Mouse (Mus musculus) heart, postnatal 14 days (tissue): ENCODE results near the gene Adgrg3. TPM values are rescaled to one million over a fixed set of nuclear protein-coding genes. Genes with fewer than 3 reads are reported as not detected.
A peak's percentile ranks its signal among the peaks of the same experiment; 100 is the strongest.

ENCODE experiments used
- DNase-seq, 2 experiments: peaks; one replicate each; pipeline ENCODE4 v3.0.0; 2021 to 2022
- intact Hi-C: fragments of 180-260 bp; cut with DNase I; formaldehyde crosslinking; loops from one replicate; pipeline ENCODE4 v1.15.1; 2025
- long read RNA-seq, 2 experiments: library from polyadenylated mRNA; stranded (forward); transcript quantifications; one replicate each; pipeline ENCODE4 v2.0.0; 2021
- total RNA-seq, 2 experiments: library from RNA; stranded (reverse); gene quantifications; 2 replicates each; pipeline ENCODE4 v1.2.3; 2021

Gene Adgrg3
- total RNA-seq, result 1 to 10 TPM; 1.5 TPM
- long read RNA-seq, experiment 1, partial matches to known transcripts, result 1 of 3 reads
- long read RNA-seq, experiment 1, other reads (novel, unspliced or antisense), result 1 of 3 reads
- long read RNA-seq, experiment 2, partial matches to known transcripts, result 2 of 7 reads
- long read RNA-seq, experiment 2, other reads (novel, unspliced or antisense), result 3 of 7 reads

DNA sequence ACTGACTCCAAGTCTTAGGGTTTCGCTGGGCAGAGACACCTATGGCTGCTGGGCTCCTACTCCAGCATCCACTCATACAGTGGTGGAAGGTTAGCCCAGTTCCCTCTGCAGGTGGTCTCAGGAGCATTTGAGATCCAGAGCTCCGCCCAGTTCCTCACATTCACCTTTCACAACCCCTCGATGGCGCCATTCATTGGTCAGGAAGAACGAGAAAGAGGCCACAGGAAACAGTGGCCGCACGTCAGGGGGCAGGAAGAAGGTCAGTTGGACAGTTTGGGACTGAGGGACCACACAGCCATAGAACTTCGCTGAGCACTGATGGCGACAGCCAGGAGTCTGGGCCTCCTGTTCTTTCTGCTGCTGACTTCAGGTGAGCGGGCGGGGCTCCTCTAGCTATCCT lies at the start of gene Adgrg3:
Gene Adgrg3, plus strand, starts transcription at position 242 of the 400 bp plus-strand sequence.
- DNase-seq, result no peak
- intact Hi-C loops, result no loop called here

DNA sequence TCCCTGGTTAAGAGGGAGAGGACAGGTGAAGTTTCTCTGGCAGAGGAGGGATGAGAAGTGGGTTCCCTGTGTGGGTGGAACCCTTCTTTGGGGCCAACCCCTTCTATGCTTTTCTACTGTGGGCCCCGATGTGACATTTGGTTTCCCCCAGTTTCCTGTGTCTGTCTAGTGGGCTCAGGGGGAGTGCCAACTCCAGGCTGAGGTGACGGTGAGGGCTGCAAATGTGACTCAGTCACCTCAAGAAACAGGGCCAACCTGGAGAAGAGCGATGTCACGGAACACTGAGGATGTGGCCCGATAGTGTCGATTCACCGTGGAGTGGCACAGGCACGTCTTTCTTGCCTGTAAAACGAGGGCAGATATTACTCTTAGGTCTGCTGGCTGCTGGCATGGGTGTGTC lies 44.2 kb upstream of the Adgrg3 start:
- no peak for DNase-seq
- intact Hi-C loops, result no loop called here

DNA sequence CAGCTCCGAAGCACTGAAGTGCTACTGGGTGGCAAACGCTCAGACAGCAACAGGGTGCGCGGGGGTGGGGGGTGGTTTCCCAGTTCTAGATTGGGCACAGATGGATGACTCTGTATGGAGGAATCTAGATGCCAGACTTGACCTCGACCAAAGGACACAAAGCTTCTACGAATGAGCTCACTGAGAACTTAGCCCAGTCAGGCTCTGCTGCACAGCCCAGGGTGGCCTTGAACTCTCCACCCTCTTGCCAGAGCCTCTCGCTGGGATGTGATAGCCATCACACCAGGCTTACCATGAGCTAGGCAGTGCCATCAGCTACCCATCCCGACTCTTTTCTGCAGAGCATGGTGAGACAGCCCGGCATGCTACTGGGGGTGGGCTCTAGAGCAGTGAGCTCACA lies 43.7 kb upstream of the Adgrg3 start:
- intact Hi-C loops, result no loop called here
- DNase-seq, result no peak

DNA sequence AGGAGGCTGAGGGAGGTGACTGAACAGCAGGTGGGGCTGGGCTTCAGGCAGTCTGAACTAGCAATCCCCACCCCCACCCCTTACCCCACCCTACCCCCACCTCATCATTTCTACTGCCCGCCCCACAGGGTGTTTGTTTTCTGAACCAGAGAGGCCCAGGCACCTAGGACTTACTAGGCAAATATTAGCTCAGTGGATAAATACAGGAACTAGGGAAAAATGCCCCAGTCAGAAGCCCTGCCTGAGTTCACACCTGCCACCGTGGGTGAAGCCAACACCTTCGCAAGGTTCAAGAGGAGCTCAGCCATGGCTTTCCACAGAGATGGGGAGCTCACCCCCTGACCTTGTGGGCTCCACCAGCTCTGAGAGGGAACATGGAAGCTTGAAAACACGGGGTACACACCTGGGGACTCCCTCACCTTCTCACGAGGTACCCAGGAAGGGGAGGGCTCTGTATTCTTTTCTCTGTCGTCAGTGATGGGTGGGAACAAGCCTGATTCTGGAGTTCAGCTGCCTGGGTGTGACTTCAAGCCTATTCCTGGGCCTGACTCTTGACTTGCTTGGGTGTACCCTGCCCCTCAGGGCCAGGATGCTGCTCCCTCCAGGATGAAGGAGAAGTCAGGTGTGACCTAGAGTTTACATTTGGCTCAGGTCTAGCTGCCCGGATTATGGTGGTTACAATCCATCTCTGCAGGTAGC lies 42.9 kb upstream of the Adgrg3 start, which contains the start of gene Adgrg1:
Gene Adgrg1, plus strand, starts transcription at position 285 of the 699 bp plus-strand sequence.
- no peak for DNase-seq
- intact Hi-C loops, result no loop called here

DNA sequence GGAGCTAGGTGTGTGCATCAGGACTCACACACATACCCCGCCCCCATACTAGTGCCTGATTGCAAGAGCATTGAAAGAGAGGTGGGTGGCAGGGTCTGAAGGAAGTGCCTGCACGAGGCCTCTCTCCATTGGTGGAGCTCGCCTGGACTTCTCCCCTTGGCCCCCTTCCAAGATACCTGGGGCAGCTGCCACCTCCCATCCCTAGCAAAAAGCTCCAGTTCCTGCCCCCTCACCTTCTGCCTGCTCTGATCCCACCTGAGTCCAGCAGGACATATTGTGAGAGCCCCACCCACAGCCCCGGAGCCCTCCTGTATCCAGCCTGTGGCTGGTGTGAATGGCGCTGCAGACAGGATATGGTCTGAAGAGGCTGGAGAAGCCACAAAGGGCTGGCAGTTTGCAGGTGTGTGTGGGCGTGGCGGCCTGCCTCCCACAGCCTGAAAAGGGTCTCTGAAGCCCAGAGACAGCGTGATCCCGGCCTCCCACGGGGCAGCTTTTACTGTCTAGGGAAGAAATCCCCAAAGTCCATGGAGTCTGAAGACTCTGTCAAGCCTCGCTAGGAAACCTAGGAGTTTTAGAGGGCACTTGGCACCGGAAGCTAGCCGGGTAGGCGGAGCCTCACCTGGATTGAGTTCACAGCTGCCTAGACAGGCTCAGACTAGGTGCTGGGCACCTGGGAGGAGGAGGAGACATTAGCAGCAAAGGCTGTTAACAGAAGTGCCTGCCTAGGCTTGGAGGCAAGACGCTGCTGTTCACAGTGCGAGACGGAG lies 40.7 kb upstream of the Adgrg3 start:
- DNase-seq, result no peak
- intact Hi-C loops, result no loop called here

DNA sequence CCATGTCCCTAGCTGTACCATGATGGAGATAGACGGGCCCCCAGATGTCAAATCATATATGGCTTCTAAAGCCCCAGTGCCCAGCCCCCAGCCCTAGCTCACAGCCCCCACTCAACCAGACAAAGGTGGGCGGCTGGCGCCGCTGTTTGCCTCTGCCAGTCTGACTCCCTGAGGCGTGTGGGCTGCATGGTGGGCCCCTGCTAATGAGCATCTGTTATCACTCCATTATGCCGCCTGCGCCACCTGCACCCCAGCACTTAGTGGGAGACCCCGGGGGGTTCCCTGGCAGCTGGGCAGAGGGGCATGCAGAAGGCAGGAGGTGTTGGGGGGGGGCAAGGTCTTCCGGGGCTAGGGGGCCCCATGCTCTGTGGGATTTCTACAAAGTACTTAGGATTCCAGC lies 39.4 kb upstream of the Adgrg3 start:
- intact Hi-C loops, result no loop called here

DNA sequence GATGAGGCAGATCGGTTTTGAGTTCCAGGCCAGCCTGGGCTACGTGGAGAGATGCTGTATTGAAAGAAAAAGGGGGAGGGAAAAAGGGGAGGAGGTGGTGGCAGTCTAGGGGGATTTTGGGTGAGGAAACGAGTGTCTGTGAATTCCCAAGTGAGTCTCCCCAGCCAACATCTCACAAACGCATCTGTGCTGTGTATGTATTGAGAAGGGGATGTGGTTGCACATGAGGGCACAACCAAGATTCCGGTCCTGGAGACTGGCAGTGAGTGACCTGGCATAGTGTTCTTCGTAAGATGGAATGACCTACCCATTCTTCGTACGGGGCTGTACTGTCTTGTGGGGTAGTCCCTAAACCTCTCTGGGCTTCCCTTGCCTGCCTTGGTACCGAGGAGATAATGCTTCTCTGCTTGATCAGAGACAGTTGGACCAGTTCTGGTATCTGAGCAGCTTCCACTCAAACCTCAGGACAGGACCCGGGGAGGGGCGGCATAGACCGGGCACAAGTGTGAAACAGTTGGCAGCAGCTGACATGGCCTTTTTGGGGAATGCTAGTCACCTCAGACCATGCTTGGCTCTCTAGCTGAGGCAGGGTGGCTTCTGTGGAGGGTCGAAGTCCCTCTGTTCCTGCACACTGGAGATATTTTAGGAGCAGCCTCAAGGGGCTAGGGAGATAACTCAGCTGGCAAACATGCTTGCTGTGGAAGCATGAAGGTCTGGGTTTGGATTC lies 38.7 kb upstream of the Adgrg3 start:
- intact Hi-C loops, result no loop called here
- no peak for DNase-seq

More for the DNA sequence above, 39.4 kb upstream of the Adgrg3 start:
- DNase-seq, result no peak

DNA sequence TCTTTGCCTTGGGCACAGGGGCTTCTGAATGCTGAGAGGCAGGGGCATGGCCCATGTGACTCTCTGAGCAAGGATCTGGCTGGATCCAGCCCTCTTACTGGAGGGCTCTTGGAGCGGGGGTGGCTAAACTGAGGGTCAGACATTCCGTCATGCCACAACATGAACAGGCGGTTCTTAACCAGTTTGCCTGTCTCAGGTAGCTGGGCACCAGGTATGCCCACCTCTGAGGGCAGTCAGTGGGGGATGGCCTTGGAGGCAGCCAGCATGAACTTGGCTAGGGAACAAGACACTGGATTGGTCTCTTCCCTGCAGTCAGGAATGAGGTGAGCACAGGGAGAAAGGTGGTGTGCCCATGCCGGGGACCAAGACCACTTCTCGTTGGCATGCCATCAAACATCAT lies 37.3 kb upstream of the Adgrg3 start:
- no peak for DNase-seq
- intact Hi-C loops, result no loop called here

DNA sequence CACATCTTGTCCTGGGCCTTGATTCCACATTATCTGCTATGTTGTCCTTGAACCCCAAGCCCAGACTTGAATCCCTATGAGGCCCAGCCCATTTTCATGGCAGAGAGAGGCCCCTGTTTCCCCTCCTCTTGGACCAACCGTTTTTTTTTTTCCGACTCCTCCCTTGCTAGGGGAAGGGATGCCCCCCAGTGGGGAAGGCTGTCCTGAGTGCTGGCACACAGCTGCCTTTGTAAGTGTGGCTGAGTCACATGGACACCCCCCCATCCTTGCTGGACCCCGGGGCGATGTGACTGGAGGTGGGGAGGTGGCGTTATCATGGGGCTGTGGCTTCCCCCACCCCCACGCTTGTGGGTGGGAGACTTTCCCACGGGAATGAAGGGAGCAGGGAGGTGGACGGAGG lies 36.5 kb upstream of the Adgrg3 start:
- intact Hi-C loops, result no loop called here
- no peak for DNase-seq

DNA sequence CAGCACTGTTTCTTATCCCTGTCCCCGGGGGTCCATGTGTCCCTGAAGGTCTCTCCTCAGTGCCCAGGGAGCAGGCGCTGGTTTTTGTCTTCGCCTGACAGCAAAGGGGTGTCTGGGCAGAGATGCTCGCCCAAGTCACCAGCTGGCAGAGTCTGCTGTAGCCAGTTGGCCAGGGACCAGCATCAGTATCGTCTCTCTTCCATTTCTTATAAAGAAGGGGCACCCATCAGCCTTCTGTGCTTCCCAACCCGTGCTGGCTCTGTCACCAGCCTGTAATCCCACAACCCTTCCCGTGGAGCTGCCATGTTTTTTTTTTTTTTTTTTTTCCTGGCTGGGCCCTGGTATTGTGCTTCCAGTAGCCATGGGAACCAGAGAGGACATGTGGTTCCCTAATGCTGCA lies 35.6 kb upstream of the Adgrg3 start:
- intact Hi-C loops, result no loop called here
- DNase-seq, result no peak

DNA sequence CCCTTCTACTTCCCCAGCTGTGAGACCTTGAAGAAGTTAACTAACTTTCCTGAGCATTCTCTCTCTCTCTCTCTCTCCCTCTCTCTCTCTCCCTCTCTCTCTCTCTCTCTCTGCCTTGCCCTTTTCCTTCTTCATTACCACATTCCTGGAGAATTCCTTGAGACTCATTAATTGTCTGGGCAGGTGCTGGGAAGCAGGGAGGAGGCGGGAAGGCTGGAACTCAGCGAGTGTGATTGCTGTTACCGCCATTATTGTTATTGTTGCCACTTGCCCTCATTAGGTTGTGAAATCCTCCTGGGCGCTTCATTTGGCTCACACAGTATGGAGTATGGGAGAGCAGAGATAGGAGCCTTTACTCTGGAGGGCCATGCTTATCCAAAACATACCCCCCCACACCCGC lies 34.3 kb upstream of the Adgrg3 start:
- intact Hi-C loops, result no loop called here
- no peak for DNase-seq

DNA sequence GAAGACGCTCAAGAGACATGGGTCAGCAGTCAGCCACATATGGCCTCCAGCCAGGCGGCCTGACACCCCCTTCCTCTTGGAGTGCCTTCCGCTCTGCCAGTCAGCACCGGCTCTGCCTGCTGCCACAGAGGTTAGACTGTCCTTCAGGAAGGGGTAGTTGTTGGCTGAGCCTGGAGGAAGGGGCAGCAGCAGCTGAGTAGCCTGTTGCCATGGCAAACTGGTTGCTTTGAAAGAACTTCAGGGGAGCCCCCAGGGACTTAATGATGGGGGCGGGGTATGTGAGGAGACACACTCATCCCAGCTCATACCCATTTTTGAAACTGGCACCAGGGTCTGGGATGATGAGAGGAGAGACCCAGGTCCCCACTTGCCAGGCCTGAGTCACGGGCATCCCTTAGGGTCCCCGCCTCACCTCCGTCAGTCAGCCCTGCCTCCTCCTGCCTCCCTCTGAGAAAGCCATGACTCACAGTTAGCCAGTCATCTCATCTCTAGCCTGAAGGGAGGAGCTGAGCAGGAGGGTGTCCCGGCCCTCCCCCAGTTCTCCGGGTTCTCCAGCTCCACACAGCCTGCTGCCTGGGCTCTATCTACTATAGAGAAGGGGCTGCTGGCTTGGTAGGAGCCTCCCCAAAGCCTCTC lies 33.5 kb upstream of the Adgrg3 start:
- intact Hi-C loops, result no loop called here
- DNase-seq, result peak; percentile 62

DNA sequence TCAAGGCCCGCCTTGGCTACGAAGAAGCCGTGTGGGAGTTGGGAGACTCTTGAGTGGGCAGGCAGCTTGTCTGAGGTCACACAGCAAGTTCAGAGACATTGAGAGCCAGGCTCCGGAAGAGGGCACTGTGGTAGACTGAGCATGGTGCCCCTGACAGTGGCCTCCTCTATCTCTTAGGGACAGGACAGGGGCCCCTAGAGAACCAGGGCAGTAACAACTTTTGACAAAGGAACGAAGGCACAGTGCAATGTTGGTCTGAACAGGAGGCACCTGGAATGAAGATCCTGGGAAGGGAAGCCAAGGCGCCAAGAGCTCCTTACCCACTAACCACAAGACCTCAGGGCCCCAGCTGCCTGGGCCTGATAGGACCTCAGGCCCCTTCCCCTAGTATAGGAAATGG lies 32.5 kb upstream of the Adgrg3 start:
- no peak for DNase-seq
- intact Hi-C loops, result no loop called here

DNA sequence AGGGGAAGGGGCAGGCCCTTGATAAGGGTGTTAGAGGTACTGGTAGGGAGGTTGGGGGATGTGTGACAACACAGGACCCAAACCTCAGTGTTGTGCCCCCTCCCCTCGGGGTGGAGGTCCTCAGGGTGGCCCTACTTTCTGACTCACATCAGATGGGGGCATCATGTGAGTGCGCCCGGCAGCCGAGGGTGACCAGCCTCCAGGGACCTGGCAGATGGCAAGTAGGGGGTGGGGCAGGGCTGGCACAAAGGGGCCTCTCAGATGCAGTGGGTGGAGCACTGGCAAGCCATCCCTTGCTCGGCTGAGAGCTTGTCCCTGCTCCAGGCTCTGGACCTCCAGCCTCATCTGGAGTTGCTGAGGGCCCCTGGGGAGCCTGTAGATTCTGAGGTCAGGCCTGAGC lies 30.8 kb upstream of the Adgrg3 start:
- no peak for DNase-seq
- intact Hi-C loops, result no loop called here

DNA sequence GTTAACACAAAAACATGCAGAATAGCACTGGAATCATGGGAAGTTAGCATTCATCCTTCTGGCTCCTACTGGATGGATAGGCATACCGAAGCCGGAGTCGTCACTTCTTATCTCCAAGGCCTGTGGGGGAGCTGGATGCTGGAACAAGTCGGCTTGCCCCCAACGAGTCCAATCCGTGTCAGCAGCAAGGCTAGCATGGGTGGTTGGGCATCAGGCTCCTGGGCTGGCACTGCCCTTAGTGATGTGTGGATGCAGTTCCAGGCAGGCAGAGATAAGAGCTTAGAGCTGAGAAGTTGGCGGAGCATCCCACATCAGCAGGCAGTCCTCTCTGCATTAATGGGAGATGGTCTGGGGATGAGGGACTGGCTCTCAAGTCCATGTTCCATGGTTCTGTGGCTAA lies 29.9 kb upstream of the Adgrg3 start:
- intact Hi-C loops, result no loop called here
- DNase-seq, result no peak

DNA sequence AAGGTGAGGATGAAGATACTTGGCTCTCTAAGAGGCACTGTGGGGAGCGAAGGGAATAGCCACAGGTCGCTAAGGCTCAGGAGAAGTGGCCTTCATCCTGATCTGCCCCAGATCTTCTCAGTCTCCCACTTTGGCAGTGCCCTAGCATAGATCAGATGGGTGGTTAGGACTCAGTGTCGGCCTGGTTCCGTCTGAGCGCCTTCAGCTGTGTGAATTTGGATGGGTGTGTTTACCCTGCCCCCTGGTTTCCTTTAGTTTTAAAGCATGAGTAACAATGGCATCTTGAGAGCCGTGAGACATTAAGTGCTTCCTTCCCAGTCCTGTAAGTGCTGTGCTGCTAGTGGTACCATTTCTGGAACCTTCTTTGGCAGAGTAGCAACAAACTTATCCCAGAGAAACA lies 28.9 kb upstream of the Adgrg3 start:
- intact Hi-C loops, result no loop called here

DNA sequence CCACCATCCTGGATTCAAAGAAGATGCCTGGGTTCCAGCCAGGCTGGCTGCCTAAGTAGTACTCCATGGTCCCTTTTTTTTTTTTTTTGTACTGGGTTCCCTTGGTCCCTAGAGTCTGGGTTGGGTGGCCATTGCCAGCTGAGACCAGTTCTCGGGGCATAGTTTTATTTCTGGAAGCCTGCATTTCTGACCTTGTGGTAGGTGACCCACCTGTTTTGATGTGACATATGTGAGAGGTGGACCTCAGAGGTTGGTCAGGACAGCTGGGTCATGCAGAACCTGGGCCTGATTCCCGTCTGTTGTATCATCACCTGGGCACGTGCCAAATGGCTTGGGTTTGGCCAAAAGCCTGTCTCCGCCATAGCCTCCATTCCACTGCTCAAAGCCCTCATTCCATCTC lies 27.8 kb upstream of the Adgrg3 start:
- intact Hi-C loops, result no loop called here

More for the DNA sequence above, 28.9 kb upstream of the Adgrg3 start:
- DNase-seq, result no peak

DNA sequence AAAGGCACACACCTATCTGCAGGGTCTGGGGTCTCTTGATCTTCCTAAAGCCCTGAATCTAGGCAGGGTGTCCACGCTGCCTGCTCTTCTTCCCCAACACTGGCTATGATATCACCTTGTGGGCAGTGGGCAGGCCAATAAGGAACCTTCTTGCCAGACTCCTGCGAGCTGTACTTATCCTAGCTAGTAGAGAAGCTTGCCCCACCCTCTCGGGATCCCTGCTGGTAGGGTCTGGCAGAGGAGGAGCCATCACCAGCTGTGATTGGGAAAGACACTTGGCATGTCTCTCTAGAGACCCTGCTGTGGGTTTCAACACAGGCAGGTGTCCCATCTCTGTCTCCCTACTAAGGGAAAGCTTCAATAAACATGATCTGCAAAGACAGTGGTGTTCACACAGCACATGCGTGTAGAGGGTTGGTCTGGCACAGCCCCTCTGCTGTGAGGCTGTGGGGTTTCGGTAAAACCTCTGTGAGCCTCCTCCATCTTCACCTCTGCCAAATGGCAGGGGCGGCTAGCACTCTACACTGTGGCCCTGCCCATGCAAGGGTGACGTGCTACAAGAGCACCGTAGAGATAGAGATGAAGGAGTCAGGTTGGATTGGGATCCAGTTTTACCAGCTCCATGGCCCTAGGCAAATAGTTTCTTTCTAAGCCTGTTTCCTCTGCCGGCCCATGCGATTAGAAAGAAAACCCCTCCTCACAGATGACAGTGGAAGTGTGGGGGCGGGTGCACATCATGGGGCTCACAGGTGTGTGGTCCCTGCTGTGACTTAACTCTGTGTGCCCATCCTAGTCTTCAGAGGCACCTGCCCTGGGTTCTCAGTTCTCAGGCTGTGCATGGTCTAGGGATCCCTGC lies 26.7 kb upstream of the Adgrg3 start:
- no peak for DNase-seq
- intact Hi-C loops, result no loop called here

More for the DNA sequence above, 27.8 kb upstream of the Adgrg3 start:
- DNase-seq, result no peak

DNA sequence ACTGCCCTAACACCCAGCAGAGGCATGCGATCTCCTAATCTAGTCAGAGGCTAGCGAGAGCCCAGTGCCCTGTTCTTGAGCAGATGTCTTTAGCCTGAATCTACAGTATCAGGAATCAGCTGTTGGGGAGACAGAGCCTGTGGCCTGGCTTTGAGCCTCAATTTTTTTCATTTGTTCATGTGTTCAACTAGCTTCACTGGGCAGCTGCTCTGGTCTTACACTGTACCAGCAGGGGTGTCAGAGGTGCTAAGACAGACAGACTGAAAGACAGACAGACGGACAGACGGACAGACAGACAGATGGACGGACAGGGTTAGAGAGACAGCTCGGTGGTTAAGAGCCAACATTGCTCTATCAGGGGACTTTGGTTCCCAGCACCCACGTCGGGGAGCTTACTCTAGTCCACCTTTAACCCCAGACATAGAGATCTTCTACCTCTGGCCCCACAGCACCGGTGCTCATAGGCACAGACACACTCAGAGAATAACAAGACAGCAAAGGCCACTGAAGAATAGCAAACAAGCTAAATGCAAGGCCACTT lies 26.0 kb upstream of the Adgrg3 start:
- intact Hi-C loops, result no loop called here
- no peak for DNase-seq
